Mouse (Mus musculus): ENCODE data around the gene Blnk. TPM values are rescaled to one million over a fixed set of nuclear protein-coding genes. Genes with fewer than 3 reads are reported as not detected.

The Blnk gene
- under 1 TPM; 0.78 to 0.93 TPM for total RNA-seq (2021)
- long read RNA-seq, experiment 1, partial matches to known transcripts, result 0 of 1 reads
- long read RNA-seq, experiment 1, other reads (novel, unspliced or antisense), result 0 of 1 reads
- long read RNA-seq, experiment 2, partial matches to known transcripts, result 0 of 2 reads
- long read RNA-seq, experiment 2, other reads (novel, unspliced or antisense), result 0 of 2 reads

- peak in 1 of 2 experiments; percentile 40 for DNase-seq (ENCODE audit: low spot score in 2 of 2)
These were observed at the start of gene Blnk for GRCm38 (mm10) chr19:40994057-40994585. Blnk (minus strand) TSS chr19:40994535.

GRCm38 (mm10) chr19:41039110-41039509 lies 44.8 kb upstream of the Blnk start:
- DNase-seq (ENCODE audit: low spot score in 2 of 2), result no peak

- no peak for DNase-seq (ENCODE audit: low spot score in 2 of 2)
These were observed 41.6 kb upstream of the Blnk start for GRCm38 (mm10) chr19:41035809-41036551.

- DNase-seq (ENCODE audit: low spot score in 2 of 2), result no peak
These were observed 37.5 kb upstream of the Blnk start for GRCm38 (mm10) chr19:41031869-41032268.

GRCm38 (mm10) chr19:41031009-41031408 lies 36.7 kb upstream of the Blnk start:
- DNase-seq (ENCODE audit: low spot score in 2 of 2), result no peak

- no peak for DNase-seq (ENCODE audit: low spot score in 2 of 2)
These were observed 35.8 kb upstream of the Blnk start for GRCm38 (mm10) chr19:41030161-41030560.

- no peak for DNase-seq (ENCODE audit: low spot score in 2 of 2)
These were observed 34.9 kb upstream of the Blnk start, which contains the start of gene Dntt for GRCm38 (mm10) chr19:41029219-41029618. Dntt (plus strand) TSS chr19:41029275.

- no peak for DNase-seq (ENCODE audit: low spot score in 2 of 2)
These were observed 33.3 kb upstream of the Blnk start for GRCm38 (mm10) chr19:41027601-41028000.

- DNase-seq (ENCODE audit: low spot score in 2 of 2), result no peak
These were observed 32.7 kb upstream of the Blnk start for GRCm38 (mm10) chr19:41027024-41027423.

- no peak for DNase-seq (ENCODE audit: low spot score in 2 of 2)
These were observed 32.2 kb upstream of the Blnk start for GRCm38 (mm10) chr19:41026551-41026950.

- no peak for DNase-seq (ENCODE audit: low spot score in 2 of 2)
These were observed 27.9 kb upstream of the Blnk start for GRCm38 (mm10) chr19:41022244-41022643.

- no peak for DNase-seq (ENCODE audit: low spot score in 2 of 2)
These were observed 26.2 kb upstream of the Blnk start for GRCm38 (mm10) chr19:41020537-41020936.

GRCm38 (mm10) chr19:41019164-41019675 lies 24.9 kb upstream of the Blnk start:
- no peak for DNase-seq (ENCODE audit: low spot score in 2 of 2)

- peak in 1 of 2 experiments; percentile 26 for DNase-seq (ENCODE audit: low spot score in 2 of 2)
These were observed 21.8 kb upstream of the Blnk start for GRCm38 (mm10) chr19:41015951-41016716.

GRCm38 (mm10) chr19:41014003-41014402 lies 19.7 kb upstream of the Blnk start:
- no peak for DNase-seq (ENCODE audit: low spot score in 2 of 2)

GRCm38 (mm10) chr19:41013591-41013990 lies 19.3 kb upstream of the Blnk start:
- no peak for DNase-seq (ENCODE audit: low spot score in 2 of 2)

- DNase-seq (ENCODE audit: low spot score in 2 of 2), result no peak
These were observed 17.3 kb upstream of the Blnk start for GRCm38 (mm10) chr19:41011676-41012075.

- no peak for DNase-seq (ENCODE audit: low spot score in 2 of 2)
These were observed 14.5 kb upstream of the Blnk start for GRCm38 (mm10) chr19:41008674-41009395.

GRCm38 (mm10) chr19:41007733-41008132 lies 13.4 kb upstream of the Blnk start:
- no peak for DNase-seq (ENCODE audit: low spot score in 2 of 2)

- no peak for DNase-seq (ENCODE audit: low spot score in 2 of 2)
These were observed 13.0 kb upstream of the Blnk start for GRCm38 (mm10) chr19:41007326-41007725.

- DNase-seq (ENCODE audit: low spot score in 2 of 2), result no peak
These were observed 12.3 kb upstream of the Blnk start for GRCm38 (mm10) chr19:41006621-41007020.

Data from gastrocnemius, postnatal 4 days (tissue).